Mouse (Mus musculus) cerebellum, adult 11-12 months (tissue): ENCODE results near the gene Nsd1.

Source experiments
- DNase-seq: peaks from one replicate; pipeline ENCODE4 v3.0.0; 2022

The Nsd1 gene

DNA sequence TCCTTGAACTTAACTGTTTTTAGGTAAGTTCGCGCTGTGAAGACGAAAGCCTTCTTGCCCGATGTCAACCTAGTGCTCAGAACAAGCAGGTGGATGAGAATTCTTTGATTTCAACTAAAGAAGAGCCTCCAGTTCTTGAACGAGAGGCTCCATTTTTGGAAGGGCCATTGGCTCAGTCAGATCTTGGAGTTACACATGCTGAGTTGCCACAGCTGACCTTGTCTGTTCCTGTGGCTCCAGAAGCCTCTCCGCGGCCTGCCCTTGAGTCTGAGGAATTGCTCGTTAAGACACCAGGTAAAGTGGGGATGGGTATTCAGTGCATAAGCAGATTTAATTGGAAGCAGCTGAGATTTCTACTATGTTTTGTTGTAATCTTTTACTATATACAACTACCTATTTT lies 51.9 kb downstream of the Nsd1 start:
- DNase-seq, result no peak

DNA sequence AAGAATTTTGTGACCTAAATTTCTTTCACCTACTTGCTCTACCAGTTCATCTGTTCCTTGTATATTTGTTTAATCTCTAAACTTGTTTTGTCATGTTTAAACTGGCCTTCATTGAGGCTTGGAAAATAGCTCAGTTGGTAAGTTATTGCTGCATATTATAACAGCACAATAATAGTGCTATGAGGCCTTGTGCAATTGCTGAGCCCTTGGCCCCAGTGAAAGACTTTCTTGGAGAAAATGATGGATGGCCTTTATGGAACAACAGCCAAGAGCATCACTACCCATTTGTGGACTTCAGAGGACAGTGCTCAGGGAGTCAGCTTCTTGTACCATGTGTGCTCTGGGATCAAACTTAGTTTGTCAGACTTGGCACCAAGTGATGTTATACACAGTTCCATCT lies 52.5 kb downstream of the Nsd1 start:
- DNase-seq, result no peak

DNA sequence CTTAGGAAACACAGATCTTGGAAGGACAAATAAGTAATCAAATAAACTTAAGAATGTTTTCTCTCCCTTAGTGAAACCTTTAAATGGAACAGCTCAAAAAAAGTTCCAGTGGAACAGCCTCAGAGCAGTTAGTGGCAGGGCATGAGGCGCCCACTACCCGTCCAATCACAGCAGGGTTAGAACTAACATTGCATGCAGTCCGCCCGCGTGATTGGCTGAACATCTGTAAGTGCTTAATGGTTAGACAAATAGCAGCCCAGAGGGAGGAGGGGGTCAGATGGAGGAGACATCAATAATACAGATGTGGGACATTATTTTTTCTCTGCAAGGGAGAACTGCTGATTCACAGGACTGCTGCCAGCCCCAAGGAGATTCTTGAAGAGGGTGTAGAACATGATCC lies 67.6 kb downstream of the Nsd1 start:
- no peak for DNase-seq

DNA sequence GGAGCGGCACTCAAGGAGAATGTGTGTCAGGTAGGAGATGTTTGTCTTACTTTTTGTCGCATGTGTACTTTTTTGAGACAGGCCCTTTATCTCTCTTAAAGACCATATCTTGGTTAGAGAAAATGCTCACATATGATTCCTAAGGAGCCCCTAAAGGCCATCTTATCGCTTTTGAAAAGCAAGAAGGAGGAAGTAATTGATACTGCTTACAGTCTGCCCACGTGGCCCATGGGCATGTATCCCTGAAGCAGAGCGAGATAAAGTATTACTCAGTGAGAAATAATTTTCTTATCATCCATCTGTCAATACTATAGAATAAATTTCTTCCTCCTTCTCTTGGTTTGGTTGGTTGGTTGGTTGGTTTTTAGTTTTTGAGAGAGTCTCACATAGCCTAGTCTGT lies 68.1 kb downstream of the Nsd1 start:
- DNase-seq, result no peak

DNA sequence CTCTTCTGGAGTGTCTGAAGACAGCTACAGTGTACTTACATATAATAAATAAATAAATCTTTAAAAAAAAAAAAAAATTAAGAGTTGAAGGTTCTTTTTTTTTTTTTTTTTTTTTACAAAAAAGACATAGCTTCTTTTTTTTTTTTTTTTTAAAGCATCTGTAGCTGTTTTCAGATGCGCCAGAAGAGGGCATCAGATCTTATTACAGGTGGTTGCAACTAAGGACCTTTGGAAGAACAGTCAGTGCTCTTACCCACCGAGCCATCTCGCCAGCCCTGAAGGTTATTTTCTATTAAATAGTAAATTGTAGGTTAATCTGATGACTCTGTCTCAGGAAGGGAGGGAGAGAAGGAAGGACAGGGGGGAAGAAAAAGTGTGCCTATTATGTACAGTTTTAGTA lies 79.3 kb downstream of the Nsd1 start:
- no peak for DNase-seq

DNA sequence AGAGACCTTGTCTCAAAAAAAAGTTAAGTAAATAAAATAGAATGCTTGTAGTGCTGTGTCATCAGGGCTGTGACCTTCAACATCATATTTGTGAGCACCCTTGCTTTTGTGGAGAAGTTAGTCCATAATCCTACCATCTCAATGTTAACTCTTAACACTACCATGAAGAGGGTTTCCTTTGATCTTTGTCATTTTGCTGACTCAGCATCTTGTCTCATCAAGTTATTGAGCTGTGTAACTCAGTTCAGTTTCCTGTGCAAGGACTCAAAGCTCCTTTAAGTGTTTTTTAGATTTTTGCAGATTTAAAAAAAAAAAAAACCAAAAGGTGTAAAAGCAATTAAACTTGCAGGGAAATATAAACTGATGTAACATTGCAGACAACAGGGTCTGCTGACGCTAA lies 87.2 kb downstream of the Nsd1 start:
- DNase-seq, result no peak

DNA sequence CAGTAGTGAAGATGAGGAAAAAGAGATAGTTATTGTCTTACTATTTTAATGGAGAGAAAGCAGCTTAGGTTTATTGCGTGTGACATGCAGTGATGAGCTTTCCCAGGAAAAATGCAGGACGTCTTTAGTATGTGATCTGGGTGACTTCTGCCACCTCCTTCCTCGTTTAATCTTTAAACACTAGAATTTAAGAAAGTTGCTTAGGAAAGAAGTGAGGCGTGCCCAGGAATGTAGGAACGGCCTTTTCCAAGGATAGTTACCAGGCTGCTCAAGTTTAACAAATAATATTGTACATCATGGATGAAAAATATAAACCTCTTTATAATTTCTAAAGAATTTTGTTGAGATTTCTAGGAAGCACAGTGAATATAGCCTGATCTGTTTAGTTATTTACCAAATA lies 91.3 kb downstream of the Nsd1 start:
- no peak for DNase-seq

DNA sequence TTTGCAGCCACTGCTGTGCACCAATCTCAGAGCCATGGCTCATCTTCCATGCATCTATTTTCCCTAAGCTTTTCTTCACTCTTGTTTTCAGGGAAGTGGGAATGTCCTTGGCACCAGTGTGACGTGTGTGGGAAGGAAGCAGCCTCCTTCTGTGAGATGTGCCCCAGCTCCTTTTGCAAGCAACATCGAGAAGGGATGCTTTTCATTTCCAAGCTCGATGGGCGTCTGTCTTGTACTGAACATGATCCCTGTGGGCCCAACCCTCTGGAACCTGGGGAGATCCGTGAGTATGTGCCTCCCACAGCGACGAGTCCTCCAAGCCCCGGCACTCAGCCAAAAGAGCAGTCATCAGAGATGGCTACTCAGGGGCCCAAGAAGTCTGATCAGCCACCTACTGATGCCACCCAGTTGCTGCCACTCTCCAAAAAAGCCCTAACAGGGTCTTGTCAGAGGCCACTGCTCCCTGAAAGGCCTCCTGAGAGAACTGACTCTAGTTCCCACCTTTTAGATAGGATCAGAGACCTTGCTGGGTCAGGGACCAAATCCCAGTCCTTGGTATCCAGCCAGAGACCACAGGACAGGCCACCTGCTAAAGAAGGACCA lies 102.5 kb downstream of the Nsd1 start:
- no peak for DNase-seq

DNA sequence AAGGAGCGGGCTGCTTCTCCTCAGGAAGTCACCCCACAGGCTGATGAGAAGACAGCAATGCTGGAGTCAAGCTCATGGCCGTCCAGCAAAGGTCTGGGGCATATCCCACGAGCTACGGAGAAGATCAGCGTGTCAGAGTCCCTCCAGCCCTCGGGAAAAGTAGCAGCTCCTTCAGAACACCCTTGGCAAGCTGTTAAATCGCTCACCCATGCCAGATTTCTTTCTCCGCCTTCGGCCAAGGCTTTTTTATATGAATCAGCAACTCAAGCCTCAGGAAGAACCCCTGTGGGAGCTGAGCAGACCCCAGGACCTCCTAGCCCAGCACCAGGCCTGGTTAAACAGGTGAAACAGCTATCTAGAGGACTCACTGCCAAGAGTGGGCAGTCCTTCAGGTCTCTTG lies 103.5 kb downstream of the Nsd1 start:
- DNase-seq, result no peak

DNA sequence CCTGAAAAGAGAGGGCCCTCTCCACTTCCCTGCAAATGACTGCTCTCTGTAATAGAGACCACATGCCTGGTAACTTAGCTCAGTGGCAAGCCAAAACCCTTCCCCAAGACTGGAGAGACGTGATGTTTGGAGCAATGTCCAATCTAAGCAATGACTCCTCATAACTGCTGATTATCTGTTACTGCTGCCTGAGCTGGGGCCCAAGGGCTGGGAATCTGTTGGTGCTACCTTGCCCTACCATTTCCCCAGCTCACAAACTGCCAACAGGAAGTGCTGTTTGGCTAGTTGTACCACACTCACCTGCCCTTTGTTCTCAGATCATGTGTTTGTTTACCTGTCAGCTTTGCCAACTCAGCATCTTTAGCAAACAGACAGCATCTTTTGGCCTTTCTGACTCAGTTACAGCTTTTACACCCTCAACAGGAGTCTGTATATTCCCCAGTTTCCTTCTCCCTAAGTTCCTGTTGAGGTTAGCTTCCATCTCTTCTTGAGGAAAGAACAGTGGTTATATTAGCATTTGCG lies 105.4 kb downstream of the Nsd1 start:
- DNase-seq, result no peak

DNA sequence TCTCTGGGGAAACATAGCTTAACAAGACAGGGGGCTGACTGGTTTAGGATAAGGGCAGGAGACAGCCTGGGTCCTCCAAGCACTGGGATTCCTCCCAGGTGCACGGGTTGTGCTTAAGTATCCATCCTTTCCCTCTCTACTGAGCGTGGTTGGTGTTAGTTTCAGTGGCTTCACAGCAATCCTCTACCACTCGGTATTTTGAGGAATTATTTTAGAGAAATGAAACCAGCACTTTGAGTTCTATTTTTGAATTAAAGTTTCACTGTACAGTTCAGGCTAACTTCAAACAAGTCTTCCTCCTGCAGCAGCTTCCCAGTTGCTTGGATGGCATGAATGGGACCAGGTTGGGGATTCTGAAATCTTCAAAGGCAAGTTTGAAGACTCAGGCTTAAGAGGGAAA lies 108.8 kb downstream of the Nsd1 start:
- no peak for DNase-seq

DNA sequence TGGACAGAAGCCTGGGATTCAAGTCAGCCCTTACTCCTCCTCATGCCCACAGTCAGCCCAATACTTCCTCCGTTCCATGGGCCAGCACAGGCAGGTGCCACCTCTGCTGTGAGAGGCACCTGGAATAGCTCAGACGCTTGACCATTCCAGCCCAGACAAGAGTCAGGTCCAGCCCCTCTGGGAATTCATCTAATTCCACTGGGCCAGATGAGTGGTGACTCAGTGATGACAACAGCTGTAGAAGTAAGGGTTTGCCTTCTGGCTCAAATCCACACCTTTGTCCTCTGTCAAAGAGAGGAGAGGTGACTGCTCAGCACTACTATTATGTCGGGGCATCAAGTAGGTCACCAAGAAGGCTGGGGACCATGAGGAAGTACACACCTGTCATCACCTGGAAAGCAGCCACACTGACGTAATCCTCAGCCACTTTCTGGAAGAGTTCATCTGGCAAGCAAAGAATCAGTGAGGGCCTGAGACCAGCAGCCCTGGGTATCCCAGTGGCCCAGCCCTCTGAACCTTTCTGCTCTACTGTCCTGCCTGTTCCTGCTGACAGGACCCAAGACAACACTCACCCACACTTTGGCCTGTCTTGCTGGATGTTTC lies 110.5 kb downstream of the Nsd1 start, which contains the start of gene Prelid1:
TSS of gene Prelid1 (plus strand) at position 570 of the 603 bp plus-strand sequence.
- peak; percentile 56 for DNase-seq

DNA sequence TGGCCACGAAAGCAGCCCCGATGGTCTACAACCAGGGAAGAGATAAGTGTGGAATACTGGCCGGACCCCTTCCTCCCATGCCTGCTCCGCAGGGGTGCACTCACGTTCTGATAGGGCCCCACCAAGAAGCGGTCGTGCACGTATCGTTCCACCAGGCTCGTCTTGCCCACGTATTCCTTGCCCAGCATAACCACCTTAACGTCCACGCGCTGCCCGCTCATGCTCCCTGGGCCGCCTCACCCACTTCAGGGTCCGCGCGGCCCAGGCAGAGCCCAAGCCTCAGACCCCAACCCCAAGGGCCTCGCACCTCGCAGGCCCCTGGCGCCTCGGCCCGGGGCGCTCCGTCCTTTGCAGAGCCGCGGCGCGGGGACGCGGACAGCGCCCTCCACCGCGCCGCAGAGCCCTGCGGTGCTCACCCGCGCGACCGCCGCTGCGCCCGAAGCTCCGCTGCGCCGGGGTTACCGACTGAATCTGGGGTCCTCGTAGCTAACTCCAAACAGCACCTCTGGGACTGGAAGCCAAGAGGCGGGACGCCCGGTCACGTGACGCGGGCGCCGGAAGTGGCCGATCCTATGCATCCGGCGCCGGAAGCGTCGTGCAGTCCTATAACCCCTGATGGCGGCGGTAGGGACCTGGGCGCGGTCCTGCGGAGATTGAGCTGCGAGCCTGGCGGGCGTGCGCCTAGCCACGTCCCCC lies 112.0 kb downstream of the Nsd1 start, which contains the start of gene Rab24:
TSS of gene Rab24 (minus strand) at position 513 of the 696 bp plus-strand sequence.
- DNase-seq, result peak; percentile 88

DNA sequence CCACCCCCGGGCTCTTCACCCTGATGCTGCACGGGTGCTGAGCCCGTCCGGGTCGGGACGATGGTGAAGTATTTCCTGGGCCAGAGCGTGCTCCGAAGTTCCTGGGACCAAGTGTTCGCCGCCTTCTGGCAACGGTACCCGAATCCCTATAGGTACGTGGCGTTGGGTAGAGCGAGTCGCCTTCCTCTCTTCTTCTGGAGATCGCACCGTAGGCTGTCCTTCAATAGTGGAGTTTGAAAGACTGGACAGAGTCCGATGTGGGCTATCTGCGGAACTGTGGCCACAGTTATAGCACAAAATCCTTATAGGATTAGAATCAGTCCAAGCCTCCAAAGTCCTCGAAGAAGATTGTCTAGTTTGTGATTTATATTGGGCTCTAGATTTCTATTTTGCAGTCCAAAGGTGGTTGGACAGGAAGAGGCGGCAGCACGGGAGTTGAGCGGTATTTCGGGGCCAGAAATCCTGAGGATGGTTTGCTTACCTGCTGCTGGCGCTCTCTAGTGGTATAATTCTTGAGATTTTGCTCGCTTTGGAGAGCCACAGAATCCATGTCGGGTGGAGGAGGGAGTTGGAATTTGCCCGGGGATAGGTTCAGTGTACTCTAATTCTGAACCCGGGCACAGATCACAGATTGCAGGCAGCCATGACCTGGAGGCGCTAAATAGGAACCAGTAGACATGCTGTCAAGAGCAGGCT lies 112.7 kb downstream of the Nsd1 start:
- DNase-seq, result peak; percentile 46

DNA sequence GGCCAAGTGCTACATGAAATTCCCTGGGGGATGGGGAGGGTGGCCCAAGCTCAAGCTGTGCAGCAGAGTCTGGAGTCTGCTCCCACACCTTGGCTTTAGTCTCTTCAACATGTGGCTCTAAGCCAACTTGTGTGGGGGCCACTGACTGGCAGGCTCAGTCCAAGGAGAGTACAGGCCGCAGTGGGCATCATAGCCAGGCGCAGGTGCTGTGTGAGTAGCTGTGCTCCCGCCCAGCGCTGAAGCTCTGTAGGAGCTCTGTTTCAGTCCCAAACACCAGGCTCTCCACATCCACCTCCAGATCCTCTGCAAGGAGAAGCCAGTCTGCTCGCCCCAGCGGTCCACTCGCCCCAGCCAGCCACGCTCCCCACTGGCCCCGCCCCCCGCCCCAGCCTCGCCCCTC lies 116.0 kb downstream of the Nsd1 start:
- DNase-seq, result no peak

DNA sequence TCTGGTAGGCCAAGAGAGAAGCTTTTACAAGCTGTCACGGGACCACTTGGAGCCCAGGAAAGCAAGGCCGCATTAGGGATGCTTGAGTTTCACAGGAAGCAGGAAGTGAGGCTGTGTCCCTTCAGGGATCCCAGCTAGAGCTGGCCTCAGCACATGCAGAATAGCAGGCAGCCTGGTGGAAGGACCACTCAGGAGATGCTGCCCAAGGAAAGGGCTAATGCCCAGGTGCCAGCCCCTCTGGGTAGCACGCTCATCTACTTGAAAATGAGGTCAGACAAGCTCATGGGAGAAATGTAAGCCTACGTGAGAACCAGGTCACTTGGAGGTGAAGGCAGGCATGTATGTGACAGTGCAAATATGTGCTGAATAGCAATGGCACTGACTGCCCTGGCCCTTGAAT lies 117.6 kb downstream of the Nsd1 start:
- no peak for DNase-seq

DNA sequence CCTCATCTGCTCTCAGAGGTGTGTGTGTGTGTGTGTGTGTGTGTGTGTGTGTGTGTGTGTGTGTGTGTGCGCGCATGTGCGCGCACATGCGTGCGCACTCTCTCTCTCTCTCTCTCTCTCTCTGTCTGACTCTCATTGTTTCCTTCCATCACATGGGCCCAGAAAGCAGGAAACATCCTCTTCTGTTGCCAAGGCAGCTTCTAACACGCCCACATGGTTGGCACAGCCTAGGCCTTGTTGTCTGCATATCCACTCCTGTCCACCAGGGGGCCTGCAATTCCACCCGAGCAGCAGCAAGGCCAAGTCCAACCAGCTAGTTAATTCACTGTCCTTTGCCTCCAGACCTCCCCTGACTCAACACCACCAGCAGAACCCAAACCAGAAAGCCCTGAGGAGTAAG lies 118.1 kb downstream of the Nsd1 start:
- DNase-seq, result peak; percentile 82

DNA sequence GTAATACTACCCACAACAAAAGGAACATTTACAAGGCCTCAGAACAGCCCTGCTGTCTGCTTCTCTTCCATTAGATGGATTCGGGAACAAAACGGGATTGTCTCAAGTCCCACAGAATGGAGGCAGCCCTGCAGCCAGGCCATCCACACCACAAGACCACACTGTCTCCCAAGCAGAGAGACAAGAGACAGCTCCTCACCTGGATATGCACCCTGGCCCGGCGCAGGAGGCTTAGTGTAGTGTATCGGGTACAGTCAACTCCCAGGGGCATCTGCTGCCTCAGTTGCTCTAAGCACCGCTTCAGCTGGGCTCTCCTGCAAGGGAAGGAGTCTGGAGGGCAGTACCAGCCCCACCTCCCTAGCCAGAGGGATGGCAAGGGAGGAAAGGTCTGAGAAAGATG lies 118.6 kb downstream of the Nsd1 start:
- no peak for DNase-seq

DNA sequence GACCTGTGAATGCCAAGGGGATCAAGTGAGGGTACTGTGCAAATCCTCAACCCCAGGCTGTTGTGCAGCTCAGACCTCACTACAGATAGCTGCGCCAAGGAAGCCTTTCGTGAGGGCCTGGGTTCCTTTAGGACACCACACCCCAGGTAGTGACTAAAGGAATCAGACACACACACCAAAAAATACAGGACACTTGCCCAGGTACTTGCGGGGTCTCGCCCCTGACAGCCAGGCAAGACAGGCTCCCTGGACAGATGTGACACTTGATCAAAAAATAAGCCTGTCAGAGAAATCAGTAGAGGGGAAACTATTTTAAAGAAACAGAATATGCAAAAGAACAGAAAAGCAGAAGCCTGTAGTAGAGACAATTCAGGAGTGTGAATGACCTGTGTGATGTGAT lies 119.1 kb downstream of the Nsd1 start:
- no peak for DNase-seq

DNA sequence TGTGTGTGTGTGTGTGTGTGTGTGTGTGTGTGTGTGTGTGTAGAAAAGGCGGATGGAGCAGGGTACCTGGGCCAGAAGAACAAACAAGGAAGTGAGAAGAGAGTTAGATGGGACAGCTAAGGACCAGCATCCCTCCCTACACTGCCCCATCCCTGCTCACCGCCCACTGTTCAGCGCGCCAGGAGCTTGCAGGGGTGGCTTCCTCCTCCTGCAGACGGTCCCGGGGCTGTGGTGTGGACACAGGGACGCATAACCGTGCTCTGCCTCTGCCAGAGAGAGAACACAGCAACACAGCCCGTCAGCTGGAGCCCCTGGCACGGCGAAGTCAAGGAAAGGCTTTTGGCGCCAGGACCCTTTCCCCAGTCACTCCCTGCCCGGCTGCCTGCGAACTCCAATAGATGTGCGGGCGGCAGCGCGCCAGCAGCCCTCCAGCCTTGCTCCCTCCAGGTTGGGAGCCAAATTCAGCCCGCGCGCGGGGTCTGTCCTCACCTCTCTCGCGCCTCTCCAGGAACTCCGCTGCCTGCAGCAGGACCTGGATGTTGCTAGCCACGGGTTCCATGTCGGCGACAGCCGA lies 119.6 kb downstream of the Nsd1 start:
- DNase-seq, result peak; percentile 60

DNA sequence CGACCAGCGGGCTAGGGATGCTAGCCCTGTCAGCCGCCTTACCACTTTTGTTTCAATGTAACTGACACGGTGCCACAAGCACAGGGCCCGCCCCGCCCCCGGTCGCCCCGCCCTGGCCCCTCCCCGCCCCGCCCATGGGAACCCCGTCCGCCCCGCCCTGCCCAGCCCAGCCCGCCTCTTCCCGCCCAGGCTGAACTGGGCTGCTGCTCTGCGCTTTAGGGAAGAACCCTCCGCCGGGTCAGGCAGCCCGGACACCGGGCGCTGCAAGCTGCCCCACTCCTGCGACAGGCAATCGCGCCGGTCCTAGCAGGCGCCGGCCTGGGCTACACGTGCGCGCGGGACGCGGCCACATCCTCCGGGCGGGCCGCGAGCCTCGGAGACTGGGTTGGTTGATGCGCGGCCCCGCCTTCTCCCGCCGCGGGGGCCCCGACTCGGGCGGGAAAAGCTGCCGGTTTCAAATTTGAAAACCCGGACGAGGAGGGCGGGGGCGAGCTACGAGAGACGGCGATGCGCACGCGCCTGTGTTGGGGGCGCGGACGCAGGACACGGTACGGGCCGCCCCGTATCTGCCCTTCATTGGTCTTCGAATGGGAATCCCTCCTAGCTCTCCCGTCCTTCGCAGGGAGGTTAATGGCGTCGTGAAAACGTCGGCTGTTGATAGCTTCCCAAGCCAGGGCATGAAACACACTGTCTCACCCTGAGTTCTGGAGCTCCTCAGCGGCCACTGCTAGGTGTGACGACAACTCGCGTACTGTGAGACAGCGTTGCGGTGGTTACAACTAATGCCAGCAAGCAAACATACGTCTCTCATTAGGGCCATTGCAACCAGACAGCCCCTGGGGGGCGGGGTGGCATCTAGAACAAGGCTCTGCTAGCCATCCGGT lies 120.3 kb downstream of the Nsd1 start, which contains the start of gene Mxd3:
TSS of gene Mxd3 (minus strand) at position 141 of the 884 bp plus-strand sequence.
- DNase-seq, result peak; percentile 72
